9 mouse cellular contexts compared by ENCODE assay signal in the genomic region with DNA sequence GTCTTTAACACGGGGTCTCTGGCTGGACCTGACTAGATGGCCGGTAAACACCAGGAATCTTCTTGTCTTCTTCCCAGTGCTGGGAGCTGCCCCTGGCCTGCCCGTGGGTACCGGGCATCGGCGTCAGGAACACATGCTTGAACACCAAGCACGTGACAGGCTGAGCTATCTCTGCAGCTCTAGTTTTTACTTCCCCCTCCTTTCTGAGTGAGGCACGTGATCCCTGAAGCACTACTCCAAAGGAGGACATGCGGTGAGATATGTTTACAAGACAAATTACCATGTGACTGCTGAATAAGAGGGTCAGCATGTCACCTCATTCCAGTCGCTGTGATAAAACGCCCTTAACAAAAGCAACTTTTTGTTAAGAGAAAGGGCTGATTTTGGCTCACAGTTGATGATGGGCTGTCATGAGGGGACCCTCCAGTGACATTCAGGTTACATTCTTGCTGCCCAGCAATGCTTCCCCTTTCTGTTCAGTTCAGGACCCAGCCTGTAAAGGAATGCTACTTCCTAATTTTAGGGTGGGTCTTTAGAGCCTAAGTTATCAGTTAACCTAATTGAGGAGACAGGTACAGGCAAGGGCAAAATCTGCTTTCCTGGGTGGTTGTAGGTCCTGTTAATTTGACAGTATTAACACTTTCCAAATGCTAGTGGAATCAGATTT.
DNase-seq lines count a peak whose midpoint lies in the region; ATAC-seq and TF ChIP-seq lines count a peak whose summit lies in the region.
"Had no signal": no experiment of that assay in that cellular context is flagged by ENCODE, and none has a peak within 500 bp of the region (broad histone marks: within the 10 kb centered on the region; RNA-seq: fewer than 3 reads in every experiment).

No protein-coding gene starts in this region.

- DNase-seq in heart, adult 11 months = peak; percentile 96
- no peak for DNase-seq in heart, postnatal 25 days (ENCODE audit: low spot score)
- peak; percentile 39 for DNase-seq in heart, adult 8-10 months (ENCODE audit: low spot score)
- DNase-seq in lung, adult 18-20 months = peak; percentile 80 to 85
- DNase-seq in spleen, postnatal 4 days (ENCODE audit: low spot score in 2 of 2) = peak; percentile 17 to 63
- DNase-seq in forebrain, postnatal 0 days = no peak
- no peak for DNase-seq in cerebellum, postnatal 14 days
- DNase-seq in urinary bladder, postnatal 10 days (ENCODE audit: low spot score) = no peak

- H3K36me3 ChIP-seq in forebrain, postnatal 0 days (ENCODE audit: insufficient read depth) = no peaks in the 10 kb centered on the region

- intact Hi-C loops in heart, postnatal 25 days (cut with DNase I) = no loop called here

- no peaks in the 10 kb centered on the region for H3K9me3 ChIP-seq in forebrain, postnatal 0 days (ENCODE audit: low read length)

- no peak overlapping the region for H3K4me3 ChIP-seq in forebrain, postnatal 0 days (ENCODE audit: low read depth, low read length)

- no peak overlapping the region for H3K9ac ChIP-seq in forebrain, postnatal 0 days

- no peak for TF ChIP-seq CTCF in forebrain, postnatal 0 days (IDR thresholded peaks at IDR 0.05; ENCODE audit: low read depth)

- H3K27ac ChIP-seq in forebrain, postnatal 0 days (ENCODE audit: low read depth, low read length) = no peak overlapping the region

- H3K4me1 ChIP-seq in forebrain, postnatal 0 days (ENCODE audit: insufficient read depth) = no peaks in the 10 kb centered on the region

- no peak for ATAC-seq in forebrain, postnatal 0 days

- H3K27me3 ChIP-seq in forebrain, postnatal 0 days (ENCODE audit: insufficient read depth, low read length) = no peaks in the 10 kb centered on the region
- H3K27me3 ChIP-seq: CH12.LX had no signal

- H3K4me2 ChIP-seq in forebrain, postnatal 0 days (ENCODE audit: low read depth) = no peak overlapping the region

- 70% methylated on average over 11 of the region's 11 CpGs for WGBS in forebrain, postnatal 0 days

Comparison
In these comparisons a context has a peak if more than half of its experiments do, and no peak if none do; other contexts are left out.
1. DNase-seq: peak in heart, adult 11 months (single experiment), heart, adult 8-10 months (single experiment), lung, adult 18-20 months (2 of 2) and spleen, postnatal 4 days (2 of 2); none in heart, postnatal 25 days (single experiment), forebrain, postnatal 0 days (single experiment), cerebellum, postnatal 14 days (0 of 2) and urinary bladder, postnatal 10 days (single experiment).